Mouse (Mus musculus) liver, embryonic 15.5 days (tissue): ENCODE data around the gene Gemin5. TPM values are rescaled to one million over a fixed set of nuclear protein-coding genes. Genes with fewer than 3 reads are reported as not detected.
A peak's percentile ranks its signal among the peaks of the same experiment; 100 is the strongest.
"Not testable (repeated sequence)": the region's sequence is repeated elsewhere in the genome, so short reads cannot be mapped to it uniquely, and the experiment has no call there.

ENCODE experiments used
- ATAC-seq: fragments of 200-750 bp; cut with Nextera tagmentation; 2 replicates; pipeline ENCODE4 v1.8.0; 2017; ENCODE audit warnings: moderate number of reproducible peaks, mild to moderate bottlenecking, moderate library complexity; ENCODE audit not compliant: insufficient read depth
- H3K27ac ChIP-seq: fragments of 300-500 bp; sonication (generic); replicated peaks from 2 replicates; pipeline ENCODE4 v1.5.1; 2015; ENCODE audit warnings: mild to moderate bottlenecking, inconsistent platforms
- H3K27me3 ChIP-seq: fragments of 300-500 bp; sonication (generic); 2 replicates; pipeline ENCODE4 v1.6.1; 2015; ENCODE audit warnings: mild to moderate bottlenecking, inconsistent platforms
- H3K36me3 ChIP-seq: fragments of 300-500 bp; sonication (generic); replicated peaks from 2 replicates; pipeline ENCODE4 v1.6.1; 2015; ENCODE audit warnings: moderate library complexity, mild to moderate bottlenecking, inconsistent platforms
- H3K4me1 ChIP-seq: fragments of 300-500 bp; sonication (generic); replicated peaks from 2 replicates; pipeline ENCODE4 v1.6.1; 2015; ENCODE audit warnings: inconsistent platforms
- H3K4me2 ChIP-seq: fragments of 300-500 bp; sonication (generic); 2 replicates; pipeline ENCODE4 v1.6.1; 2015; ENCODE audit warnings: moderate library complexity, mild to moderate bottlenecking, inconsistent platforms
- H3K4me3 ChIP-seq: fragments of 300-500 bp; sonication (generic); replicated peaks from 2 replicates; pipeline ENCODE4 v1.5.1; 2015; ENCODE audit warnings: mild to moderate bottlenecking, inconsistent platforms
- H3K9ac ChIP-seq: fragments of 300-500 bp; sonication (generic); 2 replicates; pipeline ENCODE4 v1.6.1; 2015; ENCODE audit warnings: moderate library complexity, mild to moderate bottlenecking, inconsistent platforms
- H3K9me3 ChIP-seq: fragments of 300-500 bp; sonication (generic); replicated peaks from 2 replicates; pipeline ENCODE4 v1.6.1; 2016; ENCODE audit warnings: inconsistent platforms
- WGBS: fragments of 180-500 bp; shearing (Covaris S2); methylation state at CpG from one replicate; pipeline ENCODE4 v1.1.7; 2015; ENCODE audit warnings: mixed read lengths; ENCODE audit not compliant: insufficient replicate concordance; 5-methylcytosine and 5-hydroxymethylcytosine counted together
- polyA plus RNA-seq: library from polyadenylated mRNA; unstranded; fragments of >200 nt; fragmentation: Nextera tagmentation; extraction: Ambion mirVana; gene quantifications from 2 replicates; pipeline ENCODE4 v1.2.1, GENCODE M21; 2015

The Gemin5 gene
- polyA plus RNA-seq, 1 experiment from 2014 or later, result 9.3 TPM

DNA sequence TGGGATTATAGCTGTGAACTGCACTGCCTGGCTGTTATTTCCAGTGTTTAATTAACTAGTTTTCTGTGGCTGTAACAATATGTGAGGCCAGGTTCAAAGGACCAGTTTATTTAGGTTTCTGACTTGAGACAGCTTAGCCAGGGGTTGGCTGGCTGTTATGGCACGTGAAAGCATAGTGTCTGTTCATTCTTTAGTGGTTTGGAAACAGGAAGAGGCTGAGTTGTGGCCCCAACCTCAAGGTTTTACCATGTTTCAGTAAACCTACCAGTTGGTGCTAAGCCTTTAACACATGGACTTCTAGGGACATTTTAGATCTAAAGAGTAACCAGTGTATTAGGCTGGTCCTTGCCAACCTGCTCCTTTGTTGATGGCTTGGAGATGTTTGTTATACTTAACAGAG lies 51.8 kb downstream of the Gemin5 start:
- no peak overlapping the region for H3K4me3 ChIP-seq
- no peak overlapping the region for H3K27ac ChIP-seq
- H3K4me1 ChIP-seq, result peaks cover 6% of the 10 kb centered on the region; the same call in 1 of the 2 replicates
- H3K36me3 ChIP-seq, result peaks cover 96% of the 10 kb centered on the region
- H3K9me3 ChIP-seq, result no peaks in the 10 kb centered on the region
- ATAC-seq, result no peak
- 25% methylated on average over 1 of the region's 1 CpGs for WGBS
- no peak overlapping the region for H3K4me2 ChIP-seq
- no peaks in the 10 kb centered on the region for H3K27me3 ChIP-seq
- no peak overlapping the region for H3K9ac ChIP-seq

DNA sequence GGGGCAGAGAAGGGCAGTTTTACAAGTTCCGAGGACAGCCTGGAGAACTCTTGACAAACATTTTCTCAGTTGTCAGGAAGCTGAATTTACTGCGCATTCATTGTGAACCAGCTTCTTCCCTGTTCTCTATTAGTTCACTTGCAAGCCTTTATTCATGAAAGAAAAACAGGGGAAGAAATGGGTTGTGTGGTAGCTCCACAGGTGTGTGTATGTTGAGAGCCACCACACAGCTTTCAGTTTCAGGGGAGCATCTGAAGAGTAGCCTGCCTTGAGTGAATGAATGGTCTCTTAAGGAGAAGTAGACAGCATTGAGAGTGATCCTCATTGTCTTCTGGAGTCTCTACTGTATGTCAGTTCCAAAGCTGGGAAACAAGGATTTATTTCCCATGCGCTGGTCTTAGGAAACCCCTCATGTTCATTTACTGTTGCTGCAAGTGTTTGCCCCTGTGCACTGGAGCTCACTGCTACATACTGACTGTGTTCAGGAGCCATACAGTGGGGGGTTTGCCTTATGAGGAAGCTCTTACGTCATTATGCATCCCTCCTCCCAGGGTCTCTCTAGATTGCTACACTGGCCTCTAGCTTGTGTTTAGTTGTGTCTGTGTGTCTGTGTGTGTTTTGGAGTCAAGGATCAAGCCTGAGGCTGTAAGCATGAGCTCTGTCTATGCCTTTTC lies 60.5 kb downstream of the Gemin5 start:
- Histone ChIP-seq H3K9ac (no peak overlapping the region), H3K9me3 (no peaks in the 10 kb centered on the region), H3K36me3 (peaks cover 44% of the 10 kb centered on the region), H3K4me1 (peaks cover 42% of the 10 kb centered on the region), H3K27me3 (no peaks in the 10 kb centered on the region), H3K27ac (no peak overlapping the region), H3K4me3 (no peak overlapping the region), H3K4me2 (no peak overlapping the region)
- ATAC-seq, result no peak
- 74% methylated on average over 4 of the region's 4 CpGs for WGBS

DNA sequence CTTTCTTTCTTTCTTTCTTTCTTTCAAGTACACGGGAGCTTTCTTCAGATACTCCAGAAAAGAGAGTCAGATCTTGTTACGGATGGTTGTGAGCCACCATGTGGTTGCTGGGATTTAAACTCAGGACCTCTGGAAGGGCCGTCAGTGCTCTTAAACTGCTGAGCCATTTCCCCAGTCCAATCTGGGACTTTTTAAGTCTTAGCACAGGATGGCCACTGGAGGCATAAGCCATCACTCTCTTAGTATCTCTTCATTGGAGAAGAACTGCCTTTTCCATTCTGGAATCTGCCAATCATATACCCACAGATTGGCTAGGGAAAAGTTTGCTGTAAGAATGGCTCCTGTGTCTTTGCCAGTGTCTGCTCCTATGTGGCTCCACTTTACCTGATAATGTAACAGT lies 61.3 kb downstream of the Gemin5 start:
- no peak for ATAC-seq
- Histone ChIP-seq H3K4me1 (peaks cover 42% of the 10 kb centered on the region), H3K9me3 (no peaks in the 10 kb centered on the region), H3K36me3 (peaks cover 37% of the 10 kb centered on the region), H3K27ac (no peak overlapping the region), H3K4me2 (no peak overlapping the region), H3K27me3 (no peaks in the 10 kb centered on the region), H3K4me3 (no peak overlapping the region), H3K9ac (no peak overlapping the region)
- 53% methylated on average over 3 of the region's 3 CpGs for WGBS

DNA sequence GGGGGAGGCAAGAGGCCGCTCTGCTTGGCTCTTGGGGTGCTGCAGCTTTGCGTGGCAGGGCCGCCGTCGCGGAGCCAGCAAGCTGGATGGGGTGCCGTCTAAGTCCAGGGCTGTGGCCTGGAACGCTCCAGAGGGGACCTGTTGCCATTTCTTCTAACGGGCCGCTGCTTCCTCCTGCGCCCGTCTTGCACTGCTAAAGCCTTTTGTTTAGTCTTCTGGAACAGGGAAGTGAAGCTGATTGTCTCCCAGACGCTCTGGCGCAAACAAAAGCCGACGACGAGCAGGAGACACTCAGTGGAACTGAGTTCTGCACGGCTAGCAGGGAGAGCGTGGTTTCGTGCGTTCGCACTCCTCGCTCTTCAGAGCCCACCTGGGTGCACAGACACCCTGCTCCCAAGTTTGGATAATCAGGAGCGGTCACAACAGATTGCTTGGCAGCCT lies 64.0 kb downstream of the Gemin5 start:
- peak overlapping the region; percentile 94 for H3K27ac ChIP-seq
- no peaks in the 10 kb centered on the region for H3K9me3 ChIP-seq
- H3K4me3 ChIP-seq, result peak overlapping the region; percentile 90
- 1% methylated on average over 24 of the region's 24 CpGs for WGBS
- no peaks in the 10 kb centered on the region for H3K27me3 ChIP-seq
- peaks cover 11% of the 10 kb centered on the region; the same call in 1 of the 2 replicates for H3K36me3 ChIP-seq
- peak; percentile 54 for ATAC-seq
- peak overlapping the region; percentile 88 for H3K9ac ChIP-seq
- H3K4me1 ChIP-seq, result peaks cover 42% of the 10 kb centered on the region
- H3K4me2 ChIP-seq, result peak overlapping the region; percentile 77

DNA sequence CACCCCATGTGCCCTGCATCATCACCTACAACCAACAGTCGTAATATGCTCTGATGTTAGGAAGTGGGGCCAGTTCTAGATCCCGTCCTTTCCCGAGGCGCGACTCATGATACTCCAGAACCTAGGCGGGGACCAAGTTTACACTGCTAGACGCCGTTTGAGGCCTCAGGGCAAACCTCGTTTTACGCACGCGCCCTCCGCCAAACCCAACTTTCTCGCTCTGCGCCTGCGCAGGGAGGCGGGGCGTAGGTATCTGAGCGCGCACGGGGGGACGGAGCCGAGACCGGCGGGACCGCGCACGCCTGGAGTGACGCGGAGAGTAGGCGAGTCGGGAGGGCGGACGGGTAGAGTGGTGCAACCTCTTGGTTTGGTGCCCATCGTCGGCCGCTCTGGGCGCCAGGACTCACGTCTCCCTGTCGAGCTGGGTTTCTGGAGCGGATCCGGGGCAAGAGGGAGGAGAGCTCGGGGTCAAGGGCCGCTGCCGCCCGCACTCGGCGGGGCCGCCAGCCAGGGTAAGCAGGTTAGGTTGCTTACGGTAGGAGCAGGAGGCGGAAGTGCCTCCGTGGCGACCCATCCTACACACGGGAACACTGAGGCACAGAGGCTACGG lies 64.5 kb downstream of the Gemin5 start, which contains the start of gene Cnot8:
Gene Cnot8 (plus strand): TSS at position 457 of the 610 bp plus-strand sequence.
- Histone ChIP-seq H3K9ac (peak within 1 kb of the TSS; percentile 88), H3K27me3 (peaks cover 3% of the 10 kb centered on the region)
- WGBS, result under 1% methylated on average over 55 of the region's 55 CpGs

DNA sequence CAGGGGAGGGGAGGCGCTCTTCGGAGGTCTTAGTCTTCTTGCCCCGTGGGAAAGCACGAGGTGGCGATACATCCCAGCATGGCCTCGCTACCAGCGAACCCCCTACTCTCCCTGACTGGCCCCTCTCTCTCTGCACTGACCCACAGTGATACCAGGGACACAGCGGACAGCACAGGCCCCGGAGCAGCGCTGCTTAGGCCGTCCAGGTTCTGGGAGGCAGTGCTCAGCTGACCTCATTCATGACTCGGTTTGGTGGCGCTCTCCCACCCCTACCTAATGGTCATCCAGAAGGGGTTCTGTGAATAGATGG lies 65.0 kb downstream of the Gemin5 start:
- Histone ChIP-seq H3K4me3 (peak overlapping the region; percentile 90), H3K9ac (peak overlapping the region; percentile 88), H3K4me2 (peak overlapping the region; percentile 77), H3K27me3 (peaks cover 8% of the 10 kb centered on the region), H3K36me3 (0 out of 2 replicates have a peak, but pooled peaks cover 3% of the 10 kb centered on the region), H3K4me1 (peaks cover 43% of the 10 kb centered on the region), H3K9me3 (no peaks in the 10 kb centered on the region), H3K27ac (peak overlapping the region; percentile 94)
- peak; percentile 6 for ATAC-seq
- 55% methylated on average over 13 of the region's 13 CpGs for WGBS

More for the DNA sequence above, 64.5 kb downstream of the Gemin5 start, which contains the start of gene Cnot8:
- Histone ChIP-seq H3K27ac (peak within 1 kb of the TSS; percentile 94), H3K4me2 (peak within 1 kb of the TSS; percentile 77), H3K4me1 (peaks cover 45% of the 10 kb centered on the region), H3K9me3 (no peaks in the 10 kb centered on the region), H3K4me3 (peak within 1 kb of the TSS; percentile 90), H3K36me3 (0 out of 2 replicates have a peak, but pooled peaks cover 8% of the 10 kb centered on the region)
- ATAC-seq, result peak; percentile 98

DNA sequence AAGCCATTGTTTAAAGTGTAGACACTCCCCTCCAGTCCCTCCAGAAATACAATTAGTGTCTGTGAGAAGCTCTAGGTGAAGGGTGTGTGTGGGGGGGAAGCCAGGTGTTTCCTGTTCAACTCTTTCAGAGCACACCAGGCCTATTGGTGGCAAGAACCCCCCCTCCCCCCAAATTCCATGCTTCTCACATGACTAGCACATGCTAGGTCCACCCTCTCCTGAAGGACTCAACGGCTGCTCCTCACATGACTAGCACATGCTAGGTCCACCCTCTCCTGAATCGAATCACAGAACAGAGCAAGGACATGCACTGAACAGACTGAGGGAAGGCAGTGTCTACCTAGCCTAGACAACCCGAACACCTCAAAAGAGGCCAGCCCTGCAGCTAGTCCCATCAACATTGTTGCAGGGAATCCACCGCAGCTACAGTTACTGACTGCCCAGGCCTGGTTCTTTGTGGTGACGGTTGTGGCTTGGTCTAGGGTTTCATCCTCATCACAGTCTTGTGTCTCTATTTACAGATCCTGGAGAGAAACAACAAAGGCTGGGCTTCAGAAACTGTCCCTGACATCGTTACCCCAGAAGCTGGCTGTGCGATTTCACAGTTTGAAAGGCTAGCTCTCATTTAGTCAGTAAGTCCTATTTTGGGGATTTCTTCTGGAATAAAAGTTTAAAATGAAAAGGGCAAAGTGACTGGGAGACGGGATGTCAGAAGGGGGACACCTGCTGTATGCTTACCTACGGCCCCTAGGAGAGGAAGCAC lies 65.6 kb downstream of the Gemin5 start:
- peak overlapping the region; percentile 94 for H3K27ac ChIP-seq
- H3K9me3 ChIP-seq, result no peaks in the 10 kb centered on the region
- H3K36me3 ChIP-seq, result no peaks in the 10 kb centered on the region
- H3K4me3 ChIP-seq, result peak overlapping the region; percentile 90; the same call in 1 of the 2 replicates
- peaks cover 13% of the 10 kb centered on the region for H3K27me3 ChIP-seq
- WGBS, result 77% methylated on average over 9 of the region's 9 CpGs
- peak overlapping the region; percentile 88 for H3K9ac ChIP-seq
- peak overlapping the region; percentile 77 for H3K4me2 ChIP-seq
- ATAC-seq, result no peak
- H3K4me1 ChIP-seq, result peaks cover 37% of the 10 kb centered on the region

DNA sequence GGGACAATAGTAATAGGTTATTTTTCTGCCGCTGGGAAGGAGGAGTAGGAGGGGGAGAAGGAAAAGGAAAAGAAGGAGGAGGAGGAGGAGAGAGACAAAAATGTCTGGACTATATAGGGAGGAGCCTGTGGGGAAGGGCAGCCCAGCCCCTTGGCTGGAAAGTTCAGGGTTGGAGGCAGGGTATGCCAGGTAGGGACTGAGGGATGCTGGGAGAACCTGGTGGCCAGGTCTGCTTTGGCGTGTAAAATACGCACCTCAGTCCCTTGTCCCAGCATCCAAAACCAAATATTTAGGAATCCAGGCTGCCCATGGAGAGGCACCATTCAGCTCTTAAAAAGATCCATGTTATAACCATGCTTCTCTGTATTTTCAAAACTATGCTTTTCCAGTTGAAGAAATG lies 66.2 kb downstream of the Gemin5 start:
- Histone ChIP-seq H3K27ac (no peak overlapping the region), H3K4me1 (peaks cover 35% of the 10 kb centered on the region), H3K36me3 (no peaks in the 10 kb centered on the region), H3K4me3 (no peak overlapping the region), H3K4me2 (no peak overlapping the region), H3K27me3 (peaks cover 19% of the 10 kb centered on the region), H3K9me3 (no peaks in the 10 kb centered on the region), H3K9ac (no peak overlapping the region)
- 72% methylated on average over 3 of the region's 3 CpGs for WGBS
- ATAC-seq, result no peak

DNA sequence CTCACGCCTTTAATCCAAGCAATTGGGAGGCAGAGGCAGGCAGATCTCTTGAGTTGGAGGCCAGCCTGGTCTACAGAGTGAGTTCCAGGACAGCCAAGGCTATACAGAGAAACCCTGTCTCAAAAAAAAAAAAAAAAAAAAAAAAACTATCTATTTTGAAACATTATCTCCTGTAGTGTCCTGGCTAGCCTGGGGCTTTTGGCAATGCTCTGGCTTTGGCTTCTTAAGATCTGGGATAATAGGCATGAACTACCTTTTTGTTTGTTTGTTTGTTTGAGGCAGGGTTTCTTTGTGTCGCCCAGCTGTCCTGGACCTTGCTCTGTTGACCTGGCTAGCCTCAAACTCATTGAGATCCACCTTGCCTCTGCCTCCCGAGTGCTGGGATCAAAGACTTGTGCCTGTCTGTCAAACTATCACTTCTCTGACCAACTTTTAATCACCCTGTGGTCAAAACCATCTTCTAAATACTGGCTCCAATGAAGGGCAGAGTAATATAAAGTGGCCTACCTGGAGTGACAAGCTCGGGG lies 67.1 kb downstream of the Gemin5 start:
- Histone ChIP-seq H3K9ac (no peak overlapping the region), H3K9me3 (no peaks in the 10 kb centered on the region), H3K36me3 (no peaks in the 10 kb centered on the region), H3K4me1 (peaks cover 36% of the 10 kb centered on the region), H3K27me3 (peaks cover 28% of the 10 kb centered on the region), H3K4me2 (no peak overlapping the region), H3K4me3 (no peak overlapping the region), H3K27ac (no peak overlapping the region)
- 57% methylated on average over 4 of the region's 4 CpGs for WGBS
- no peak for ATAC-seq

DNA sequence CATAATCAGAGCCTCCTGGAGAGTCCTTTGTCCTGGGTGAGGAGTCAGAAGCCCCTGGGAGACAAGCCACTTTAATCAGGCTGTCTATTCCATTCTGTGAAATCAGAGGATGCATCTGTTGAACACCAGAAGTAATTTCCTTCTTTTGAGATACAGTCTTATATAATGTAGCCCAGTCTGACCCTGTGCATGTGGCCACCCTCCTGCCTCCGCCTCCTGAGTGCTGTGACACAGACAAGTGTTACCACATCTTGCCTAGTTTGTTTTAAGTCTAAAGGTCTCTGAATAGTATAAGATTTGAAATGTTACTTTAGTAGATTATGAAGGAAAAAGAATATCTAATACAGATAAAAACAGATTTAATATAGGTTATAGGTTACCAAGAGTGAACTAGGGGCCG lies 68.3 kb downstream of the Gemin5 start:
- Histone ChIP-seq H3K9ac (no peak overlapping the region), H3K36me3 (no peaks in the 10 kb centered on the region), H3K4me3 (no peak overlapping the region), H3K27ac (no peak overlapping the region), H3K9me3 (no peaks in the 10 kb centered on the region), H3K4me2 (no peak overlapping the region), H3K27me3 (peaks cover 41% of the 10 kb centered on the region), H3K4me1 (peaks cover 27% of the 10 kb centered on the region)
- 64% methylated on average over 2 of the region's 2 CpGs for WGBS
- no peak for ATAC-seq

DNA sequence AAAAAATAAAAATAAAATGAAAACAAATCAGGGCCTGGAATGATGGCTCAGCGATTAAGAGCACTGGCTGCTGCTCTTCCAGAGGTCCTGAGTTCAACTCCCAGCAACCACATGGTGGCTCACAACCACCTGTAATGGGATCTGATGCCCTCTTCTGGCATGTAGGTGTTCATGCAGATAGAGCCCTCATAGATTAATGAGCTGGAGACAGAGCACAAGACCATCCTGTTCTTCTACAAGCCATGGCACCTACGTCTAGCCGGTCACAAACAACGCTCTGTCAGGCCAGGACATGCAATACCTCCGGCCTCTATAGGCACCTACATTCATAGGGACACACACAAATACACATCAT lies 70.0 kb downstream of the Gemin5 start:
- WGBS, result 57% methylated on average over 5 of the region's 5 CpGs
- H3K27ac ChIP-seq, H3K9me3 ChIP-seq, H3K4me3 ChIP-seq, ATAC-seq, H3K36me3 ChIP-seq, H3K9ac ChIP-seq: not testable (repeated sequence)
- Histone ChIP-seq H3K4me2 (peak overlapping the region; percentile 62; the same call in 1 of the 2 replicates), H3K27me3 (peaks cover 46% of the 10 kb centered on the region), H3K4me1 (peaks cover 18% of the 10 kb centered on the region)
